Mouse (Mus musculus) cerebellum, postnatal 25 days (tissue): Measurements from ENCODE around the gene Stpg2.
"Not testable (repeated sequence)": the region's sequence is repeated elsewhere in the genome, so short reads cannot be mapped to it uniquely, and the experiment has no call there.

ENCODE experiments used
- DNase-seq, 2 experiments: peaks; one replicate each; pipeline ENCODE4 v3.0.0; 2021; ENCODE audit warnings: mixed read lengths in 2 of 2

Stpg2 gene

GRCm38 (mm10) chr3:139442170-139442569, 236.7 kb downstream of the Stpg2 start:
- no peak for DNase-seq

- DNase-seq = no peak
Observed at GRCm38 (mm10) chr3:139495939-139496338, 290.4 kb downstream of the Stpg2 start.

- no peak for DNase-seq
Observed at GRCm38 (mm10) chr3:139502216-139502615, 296.7 kb downstream of the Stpg2 start.

- DNase-seq = peak; percentile 46 to 60
Observed at GRCm38 (mm10) chr3:139509275-139509985, 303.9 kb downstream of the Stpg2 start.

- peak in 1 of 2 experiments; percentile 14 for DNase-seq
Observed at GRCm38 (mm10) chr3:139578496-139578895, 373.0 kb downstream of the Stpg2 start.

GRCm38 (mm10) chr3:139581298-139581697, 375.8 kb downstream of the Stpg2 start:
- DNase-seq = no peak

- DNase-seq = no peak
Observed at GRCm38 (mm10) chr3:139599508-139599907, 394.0 kb downstream of the Stpg2 start.

GRCm38 (mm10) chr3:139608267-139608666, 402.8 kb downstream of the Stpg2 start:
- not testable (repeated sequence) for DNase-seq

GRCm38 (mm10) chr3:139614641-139615040, 409.1 kb downstream of the Stpg2 start:
- no peak for DNase-seq

GRCm38 (mm10) chr3:139615791-139616190, 410.3 kb downstream of the Stpg2 start:
- DNase-seq = no peak

GRCm38 (mm10) chr3:139637887-139638286, 432.4 kb downstream of the Stpg2 start:
- DNase-seq = no peak

- no peak for DNase-seq
Observed at GRCm38 (mm10) chr3:139651505-139651904, 446.0 kb downstream of the Stpg2 start.

- no peak for DNase-seq
Observed at GRCm38 (mm10) chr3:139659416-139659815, 453.9 kb downstream of the Stpg2 start.

GRCm38 (mm10) chr3:139662241-139662640, 456.7 kb downstream of the Stpg2 start:
- DNase-seq = no peak

- no peak for DNase-seq
Observed at GRCm38 (mm10) chr3:139663712-139664245, 458.3 kb downstream of the Stpg2 start.

- DNase-seq = no peak
Observed at GRCm38 (mm10) chr3:139665047-139665446, 459.6 kb downstream of the Stpg2 start.

GRCm38 (mm10) chr3:139676192-139676591, 470.7 kb downstream of the Stpg2 start:
- DNase-seq = no peak

GRCm38 (mm10) chr3:139676723-139677122, 471.2 kb downstream of the Stpg2 start:
- DNase-seq = peak; percentile 28 to 58

GRCm38 (mm10) chr3:139704238-139704637, 498.7 kb downstream of the Stpg2 start:
- DNase-seq = not testable (repeated sequence)

- DNase-seq = not testable (repeated sequence)
Observed at GRCm38 (mm10) chr3:139707396-139707795, 501.9 kb downstream of the Stpg2 start.

- DNase-seq = peak; percentile 11 to 12
Observed at GRCm38 (mm10) chr3:139709794-139710193, 504.3 kb downstream of the Stpg2 start.

- DNase-seq = no peak
Observed at GRCm38 (mm10) chr3:139728751-139729150, 523.3 kb downstream of the Stpg2 start.

GRCm38 (mm10) chr3:139729248-139729647, 523.8 kb downstream of the Stpg2 start:
- DNase-seq = no peak

GRCm38 (mm10) chr3:139733156-139733555, 527.7 kb downstream of the Stpg2 start:
- no peak for DNase-seq

GRCm38 (mm10) chr3:139739388-139739787, 533.9 kb downstream of the Stpg2 start:
- DNase-seq = no peak
